Mouse (Mus musculus): ENCODE measurements around the gene Lsm2. TPM values are rescaled to one million over a fixed set of nuclear protein-coding genes. Genes with fewer than 3 reads are reported as not detected.
"Not testable (repeated sequence)": the region's sequence is repeated elsewhere in the genome, so short reads cannot be mapped to it uniquely, and the experiment has no call there.

The Lsm2 gene
- total RNA-seq, 2 experiments from 2014 or later: 16.3 to 18.0 TPM

GRCm38 (mm10) chr17:34956340-34956739 lies 25.3 kb upstream of the Lsm2 start:
- DNase-seq: no peak

- DNase-seq: not testable (repeated sequence)
Observed at GRCm38 (mm10) chr17:34957291-34957690, 24.4 kb upstream of the Lsm2 start.

- DNase-seq: not testable (repeated sequence)
Observed at GRCm38 (mm10) chr17:34957966-34958365, 23.7 kb upstream of the Lsm2 start.

- DNase-seq: not testable (repeated sequence)
Observed at GRCm38 (mm10) chr17:34958734-34959129, 22.9 kb upstream of the Lsm2 start.

- peak; percentile 93 to 97 for DNase-seq
Observed at GRCm38 (mm10) chr17:34959130-34959778, 22.4 kb upstream of the Lsm2 start, which contains the start of gene Hspa1b. Hspa1b (minus strand) TSS chr17:34959238.

GRCm38 (mm10) chr17:34959881-34960515 lies 21.7 kb upstream of the Lsm2 start:
- DNase-seq: peak; percentile 63 to 74

GRCm38 (mm10) chr17:34960702-34961493 lies 20.8 kb upstream of the Lsm2 start:
- DNase-seq: no peak

- DNase-seq: peak; percentile 36 to 41
Observed at GRCm38 (mm10) chr17:34962125-34962524, 19.5 kb upstream of the Lsm2 start.

- no peak for DNase-seq
Observed at GRCm38 (mm10) chr17:34962841-34963240, 18.8 kb upstream of the Lsm2 start.

- DNase-seq: no peak
Observed at GRCm38 (mm10) chr17:34964640-34965049, 17.0 kb upstream of the Lsm2 start.

- peak in 1 of 2 experiments; percentile 45 for DNase-seq
Observed at GRCm38 (mm10) chr17:34965627-34966026, 16.0 kb upstream of the Lsm2 start.

GRCm38 (mm10) chr17:34969822-34970221 lies 11.8 kb upstream of the Lsm2 start, which contains the start of gene Gm20481:
Gm20481 (plus strand) TSS chr17:34969912.
- not testable (repeated sequence) for DNase-seq

- DNase-seq: not testable (repeated sequence)
Observed at GRCm38 (mm10) chr17:34970850-34971249, 10.8 kb upstream of the Lsm2 start.

GRCm38 (mm10) chr17:34971694-34972068 lies 10.0 kb upstream of the Lsm2 start:
- DNase-seq: not testable (repeated sequence)

GRCm38 (mm10) chr17:34972069-34972749 lies 9.5 kb upstream of the Lsm2 start, which contains the start of the genes Hspa1a and Hspa1l:
Hspa1a (minus strand) TSS chr17:34972156.
Hspa1l (plus strand) TSS chr17:34972703.
- DNase-seq: peak; percentile 96 to 97

- no peak for DNase-seq
Observed at GRCm38 (mm10) chr17:34975581-34976492, 5.8 kb upstream of the Lsm2 start.

GRCm38 (mm10) chr17:34977000-34977399 lies 4.7 kb upstream of the Lsm2 start:
- no peak for DNase-seq

GRCm38 (mm10) chr17:34978239-34978638 lies 3.4 kb upstream of the Lsm2 start:
- no peak for DNase-seq

GRCm38 (mm10) chr17:34979631-34980030 lies 2.0 kb upstream of the Lsm2 start:
- no peak for DNase-seq

- DNase-seq: peak; percentile 67 to 68
Observed at GRCm38 (mm10) chr17:34980655-34981054, 1.0 kb upstream of the Lsm2 start.

GRCm38 (mm10) chr17:34982328-34982727 lies 666 bp downstream of the Lsm2 start:
- DNase-seq: no peak
